Mouse (Mus musculus): ENCODE data around the gene Htr6. TPM values are rescaled to one million over a fixed set of nuclear protein-coding genes. Genes with fewer than 3 reads are reported as not detected.

The Htr6 gene
- total RNA-seq, 2 experiments from 2014 or later, result not detected

DNA sequence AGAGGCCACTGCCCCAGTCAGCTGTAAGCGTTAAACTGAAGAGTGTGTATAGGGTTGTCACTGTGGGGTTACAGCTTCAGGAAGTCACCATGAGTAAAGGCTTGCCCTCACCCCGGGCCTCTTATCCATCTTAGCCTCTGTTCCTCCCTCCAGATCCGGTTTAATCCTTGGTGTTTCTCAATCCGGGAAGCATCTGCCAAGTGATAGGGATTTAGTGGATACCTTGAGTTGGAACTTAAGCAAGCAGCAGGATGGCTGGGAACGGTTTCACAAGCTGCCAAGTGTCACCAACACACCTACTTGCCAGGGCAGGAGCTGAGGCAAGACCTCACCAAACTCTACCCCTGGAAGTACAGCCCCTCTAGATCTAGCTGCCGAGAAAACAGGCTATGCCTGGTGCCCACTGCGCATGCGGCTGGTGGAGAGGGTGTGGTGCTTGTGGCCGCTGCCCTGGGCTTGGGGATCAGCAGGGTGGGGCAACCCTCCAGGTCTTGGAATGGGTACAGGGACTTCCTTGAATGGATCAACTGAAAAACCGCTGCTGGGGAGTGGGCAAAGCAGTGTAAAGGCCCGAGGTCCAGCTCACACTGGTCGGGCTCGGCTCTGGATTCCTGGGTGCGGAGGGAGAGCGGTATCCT, 15.1 kb upstream of the Htr6 start:
- no peak for ATAC-seq (replicated peaks; ENCODE audit: low FRiP score, low TSS enrichment, poor library complexity, severe bottlenecking)

DNA sequence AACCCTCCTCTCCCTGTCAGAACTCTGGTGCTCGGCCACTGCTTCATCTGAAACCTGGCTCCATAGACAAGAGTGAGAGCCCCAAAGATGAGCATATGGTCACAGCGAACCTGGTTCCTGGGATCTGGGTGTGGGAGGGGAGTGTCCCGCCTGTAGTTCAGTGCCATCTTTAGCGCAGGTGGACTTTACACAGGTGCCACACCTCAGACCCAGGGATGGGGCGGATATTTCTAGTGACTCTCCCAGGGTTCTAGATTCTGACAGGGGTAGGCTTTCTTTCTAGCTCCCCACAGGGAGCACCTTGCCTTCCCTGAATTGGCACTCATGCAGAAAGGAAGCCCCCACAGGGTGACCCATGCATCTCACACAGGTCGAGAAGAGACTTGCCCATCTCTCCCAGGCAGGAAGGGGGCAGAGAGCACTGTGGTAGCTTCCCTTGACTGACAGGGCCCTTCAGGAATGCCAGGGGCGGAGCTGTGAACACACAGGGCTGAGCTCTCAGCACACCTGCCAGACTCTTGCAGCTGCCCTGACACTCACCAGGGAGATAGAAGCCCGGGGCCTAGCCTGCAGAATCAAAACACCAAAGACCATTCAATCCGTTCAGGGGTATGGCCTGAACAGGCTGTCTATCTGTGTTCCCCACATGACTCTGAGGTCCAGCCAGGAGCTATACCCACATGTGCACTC, 13.8 kb upstream of the Htr6 start:
- ATAC-seq (replicated peaks; ENCODE audit: low FRiP score, low TSS enrichment, poor library complexity, severe bottlenecking), result no peak

DNA sequence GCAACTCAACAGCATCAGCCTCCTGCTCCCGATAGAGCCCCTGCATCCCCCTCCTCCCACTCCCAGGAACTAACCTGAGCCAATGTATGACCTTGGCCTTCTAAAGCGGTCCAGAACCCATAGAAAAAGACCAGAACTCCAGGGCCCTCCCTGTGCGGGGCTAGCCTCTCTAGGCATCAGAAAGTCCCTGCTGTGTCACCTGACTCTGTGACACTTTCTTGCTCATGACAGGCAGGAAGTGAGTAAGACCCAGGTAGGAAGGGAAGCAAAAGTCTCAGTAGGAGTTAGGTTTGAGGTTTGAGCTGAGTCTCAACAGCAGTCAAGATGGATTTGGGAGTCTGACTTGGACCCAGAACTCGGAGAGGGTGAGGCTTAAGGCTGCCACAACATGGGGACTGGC, 11.6 kb upstream of the Htr6 start:
- no peak for ATAC-seq (replicated peaks; ENCODE audit: low FRiP score, low TSS enrichment, poor library complexity, severe bottlenecking)

DNA sequence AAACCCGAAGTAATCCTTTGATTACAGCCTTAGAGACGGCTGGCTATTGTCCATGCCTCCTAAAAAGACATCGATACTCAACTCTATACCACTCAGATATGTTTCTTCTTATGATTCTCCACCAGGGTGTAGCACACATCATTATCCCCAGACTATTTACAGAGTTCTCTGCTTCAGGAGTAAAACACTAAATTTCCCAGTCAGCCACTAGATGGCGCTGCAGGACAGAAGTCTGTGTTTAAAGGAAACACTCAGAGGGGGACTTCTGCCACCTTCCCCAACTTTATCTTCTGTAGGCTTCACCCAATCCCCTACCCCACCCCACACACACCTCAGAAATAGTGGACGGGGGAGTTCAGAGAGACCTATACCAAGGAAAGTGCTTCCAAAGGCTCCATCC, 10.7 kb upstream of the Htr6 start:
- peak; percentile 64 for ATAC-seq (replicated peaks; ENCODE audit: low FRiP score, low TSS enrichment, poor library complexity, severe bottlenecking)

DNA sequence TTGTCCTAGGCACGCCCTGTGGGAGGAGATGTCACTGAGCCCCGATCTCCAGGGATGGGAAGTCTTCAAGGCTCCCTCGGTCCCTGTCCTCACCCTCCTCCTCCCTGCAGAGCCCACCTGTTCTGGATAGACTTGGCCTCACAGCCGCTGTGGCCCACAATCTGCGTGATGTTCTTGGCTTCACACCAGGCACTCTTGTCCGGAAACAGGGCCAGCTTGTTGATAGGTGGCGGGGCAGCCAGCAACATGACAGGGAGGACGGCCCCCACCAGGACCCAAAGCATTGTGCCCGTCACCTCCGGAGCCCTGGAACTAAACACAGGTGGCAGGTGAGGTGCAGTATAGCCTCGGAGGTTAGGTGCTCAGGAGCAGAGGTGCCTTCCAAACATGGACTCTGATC, 10.0 kb upstream of the Htr6 start:
- no peak for ATAC-seq (replicated peaks; ENCODE audit: low FRiP score, low TSS enrichment, poor library complexity, severe bottlenecking)

DNA sequence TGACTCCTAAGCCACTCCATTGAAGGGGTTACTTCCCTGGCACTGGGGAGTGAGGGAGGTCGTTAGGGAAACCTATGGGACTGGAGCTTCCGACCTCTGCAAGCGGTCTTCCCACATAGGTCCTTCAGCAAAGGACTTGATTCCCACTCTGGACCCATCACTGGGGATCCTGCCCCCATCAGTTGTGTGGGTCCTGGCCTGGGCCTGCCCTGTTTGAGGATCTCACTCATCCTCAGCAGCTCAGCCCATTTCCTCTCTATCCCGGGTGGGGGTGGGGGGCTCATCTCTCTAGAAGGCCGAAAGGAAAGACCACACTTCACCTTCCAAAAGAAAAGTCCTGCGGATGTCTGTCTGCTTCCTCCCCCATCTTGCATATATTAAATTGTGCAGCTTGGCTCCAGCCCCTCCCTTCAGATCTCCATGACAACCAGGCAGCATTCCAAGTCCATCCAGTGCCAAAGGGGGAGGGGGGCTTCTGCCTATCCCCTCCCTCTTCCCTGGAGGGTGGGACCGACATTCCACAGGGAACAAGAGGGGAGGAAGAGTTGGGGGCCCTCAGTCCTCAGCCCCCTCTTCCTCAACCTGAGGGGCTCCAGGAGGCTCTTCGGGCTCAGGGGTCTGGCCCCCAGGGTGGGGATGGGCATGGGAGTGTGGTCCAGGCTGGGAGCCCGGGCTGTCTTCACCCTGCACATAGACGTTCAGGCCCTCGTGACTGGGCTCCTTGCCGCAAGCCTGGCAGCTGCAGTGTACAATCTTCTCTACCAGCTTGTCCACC, 7.6 kb upstream of the Htr6 start:
- no peak for ATAC-seq (replicated peaks; ENCODE audit: low FRiP score, low TSS enrichment, poor library complexity, severe bottlenecking)

DNA sequence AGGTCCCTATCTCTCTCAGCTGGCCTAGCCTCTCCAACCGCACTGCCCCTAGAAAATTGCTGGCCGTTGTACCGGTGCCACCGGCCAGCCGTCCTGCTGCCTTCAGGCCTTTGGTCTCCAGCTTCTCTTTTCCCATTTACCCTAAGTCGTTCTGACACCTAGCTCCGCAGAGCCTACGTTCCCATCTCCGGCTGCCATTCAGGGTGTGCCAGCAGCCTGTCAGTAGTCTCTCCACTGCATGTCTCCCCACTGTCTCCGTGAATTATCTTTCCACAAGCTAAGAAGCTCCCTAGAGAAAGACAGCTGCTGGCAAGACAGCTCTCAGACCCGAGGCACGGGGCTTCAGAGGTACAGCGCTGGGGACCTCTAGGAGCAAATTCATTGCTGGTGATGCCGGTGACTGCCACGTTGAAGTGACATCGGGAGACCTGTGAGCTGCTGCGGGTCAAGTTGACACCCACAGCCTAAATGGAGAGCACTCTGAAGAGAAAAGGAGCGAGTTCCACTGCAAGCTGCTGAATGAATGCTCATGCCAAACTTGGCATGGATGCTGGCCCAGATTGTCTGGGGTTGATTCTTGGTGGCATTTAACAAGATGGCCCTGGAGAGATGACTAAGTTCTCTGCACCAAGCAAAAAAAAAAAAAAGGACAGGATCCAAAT, 6.0 kb upstream of the Htr6 start:
- ATAC-seq (replicated peaks; ENCODE audit: low FRiP score, low TSS enrichment, poor library complexity, severe bottlenecking), result no peak

DNA sequence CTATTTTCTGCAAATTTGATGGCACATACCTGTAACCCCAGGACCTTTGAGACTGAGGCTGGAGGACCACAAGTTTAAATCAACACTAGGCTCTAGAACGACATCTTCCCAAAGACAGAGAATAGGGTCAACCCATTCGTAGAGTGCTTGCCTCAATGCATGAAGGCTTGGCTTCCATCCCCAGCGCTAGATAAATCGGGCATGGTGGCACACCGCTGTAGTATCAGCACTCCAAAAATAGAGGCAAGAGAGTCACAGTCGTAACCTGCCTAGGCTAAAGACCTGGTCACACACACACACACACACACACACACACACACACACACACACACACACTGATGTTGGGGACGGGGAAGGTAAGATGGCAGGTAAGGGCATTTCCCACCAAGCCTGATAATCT, 4.9 kb upstream of the Htr6 start:
- ATAC-seq (replicated peaks; ENCODE audit: low FRiP score, low TSS enrichment, poor library complexity, severe bottlenecking), result no peak

DNA sequence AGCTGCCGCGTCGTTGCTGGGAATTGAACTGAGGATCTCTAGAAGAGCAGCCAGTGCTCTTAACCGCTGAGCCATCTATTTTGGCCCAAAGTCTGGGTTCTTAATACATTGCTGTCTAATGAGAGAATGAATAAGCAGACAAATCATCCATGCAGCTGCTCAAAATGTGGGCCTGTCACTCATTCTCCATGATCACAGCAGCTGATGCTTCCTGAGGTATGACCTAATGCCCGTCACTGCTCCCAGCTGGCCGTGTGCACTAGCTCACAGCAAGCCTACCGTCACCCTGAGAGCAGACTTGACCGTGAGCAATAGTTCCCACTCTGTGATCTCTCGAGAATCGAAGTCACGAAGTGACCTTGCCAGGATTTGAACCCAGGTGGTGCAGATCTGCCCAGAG, 4.1 kb upstream of the Htr6 start:
- ATAC-seq (replicated peaks; ENCODE audit: low FRiP score, low TSS enrichment, poor library complexity, severe bottlenecking), result no peak

DNA sequence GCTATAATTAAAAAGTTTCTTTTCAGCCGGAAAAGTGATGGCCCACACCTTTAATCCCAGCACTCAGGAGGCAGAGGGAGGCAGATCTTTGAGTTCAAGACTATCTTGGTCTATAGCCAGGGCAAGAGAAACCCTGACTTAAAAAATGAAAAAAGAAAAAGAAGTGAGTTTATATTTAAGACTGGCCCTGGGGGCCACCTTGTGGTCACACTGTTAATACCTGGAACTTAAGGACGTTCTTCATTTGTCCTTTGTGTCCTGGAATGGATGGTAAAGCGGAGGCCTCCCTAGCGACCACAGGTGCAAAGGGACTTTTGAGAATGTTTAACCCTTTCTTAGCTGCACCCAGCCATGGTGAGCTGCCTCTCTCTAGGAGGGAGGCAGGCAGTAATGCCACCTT, 3.4 kb upstream of the Htr6 start:
- peak; percentile 43; the same call in 1 of the 2 replicates for ATAC-seq (replicated peaks; ENCODE audit: low FRiP score, low TSS enrichment, poor library complexity, severe bottlenecking)

DNA sequence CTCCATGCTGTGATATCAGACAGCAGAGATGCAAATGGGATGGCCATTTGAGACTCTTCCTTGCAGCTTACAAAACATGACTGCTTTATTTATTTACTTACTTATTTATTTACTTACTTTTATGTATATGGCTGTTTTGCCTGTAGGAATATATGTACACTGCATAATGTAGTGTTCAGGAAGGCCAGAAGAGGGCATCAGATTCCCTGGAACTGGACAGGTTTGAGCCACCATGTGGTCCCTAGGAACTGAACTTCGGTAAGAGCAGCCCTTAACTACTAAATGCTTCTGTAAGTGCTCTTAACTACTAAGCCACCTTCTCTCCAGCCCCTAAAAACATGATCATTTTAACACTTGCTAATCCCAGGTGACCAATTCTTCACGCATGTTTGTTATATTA, 2.9 kb upstream of the Htr6 start:
- 0 out of 2 replicates have a peak, but pooled peaks have one; percentile 54 for ATAC-seq (replicated peaks; ENCODE audit: low FRiP score, low TSS enrichment, poor library complexity, severe bottlenecking)

DNA sequence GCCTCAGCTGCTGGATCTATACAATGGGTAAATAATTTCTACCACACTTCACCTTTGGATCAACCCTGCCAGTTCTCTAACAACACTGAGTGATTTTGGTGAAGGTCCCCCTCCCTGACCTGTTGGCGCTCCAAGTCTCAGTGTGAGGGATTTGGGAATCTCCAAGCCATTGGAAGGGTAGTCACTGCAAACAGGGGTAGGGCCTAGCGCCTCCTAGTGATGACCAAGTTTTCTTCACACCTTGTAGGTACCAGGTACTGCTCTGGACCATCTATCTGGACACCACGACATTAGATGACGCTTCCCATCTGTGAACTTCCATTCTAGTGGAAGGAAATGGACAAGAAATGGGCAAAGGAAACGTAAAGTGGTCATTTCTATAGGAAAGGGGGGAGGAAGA, 545 bp upstream of the Htr6 start:
- ATAC-seq (replicated peaks; ENCODE audit: low FRiP score, low TSS enrichment, poor library complexity, severe bottlenecking), result no peak

DNA sequence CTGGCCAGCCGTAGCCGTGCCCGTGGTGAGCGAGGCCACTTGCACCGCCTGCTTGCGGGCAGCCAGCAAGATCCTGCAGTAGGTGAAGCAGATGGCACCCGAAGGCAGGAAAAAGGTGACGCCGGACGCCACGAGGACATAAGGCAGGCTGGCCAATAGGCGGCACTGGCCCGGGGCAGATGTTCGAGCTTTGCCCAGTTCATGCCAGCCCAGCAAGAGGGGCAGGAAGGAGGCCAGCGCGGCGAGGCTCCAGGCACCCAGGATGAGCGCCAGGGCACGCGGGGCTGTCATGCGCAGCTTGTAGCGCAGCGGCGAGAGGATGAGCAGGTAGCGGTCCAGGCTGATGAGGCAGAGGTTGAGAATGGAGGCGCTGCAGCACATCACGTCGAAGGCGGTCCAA, 1.3 kb downstream of the Htr6 start:
- ATAC-seq (replicated peaks; ENCODE audit: low FRiP score, low TSS enrichment, poor library complexity, severe bottlenecking), result no peak

DNA sequence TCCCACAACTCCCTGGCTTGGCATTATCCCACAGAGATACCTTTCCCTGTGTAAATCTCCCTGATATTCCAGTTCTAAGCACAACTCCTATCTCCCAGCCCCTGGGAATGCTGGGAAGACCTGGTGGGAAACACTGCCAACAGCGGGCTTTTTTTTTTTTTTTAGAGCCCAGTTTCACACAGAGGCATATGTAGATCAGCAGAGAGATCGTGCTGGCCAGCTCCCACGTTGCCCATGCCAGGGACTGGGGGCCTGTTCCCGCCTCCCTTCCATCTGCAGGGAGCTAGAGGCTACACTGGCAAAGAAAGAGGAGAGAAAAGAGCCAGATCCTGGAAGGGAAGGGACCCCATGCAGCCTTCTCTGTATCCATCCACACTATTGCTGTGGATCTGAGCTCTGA, 7.1 kb downstream of the Htr6 start:
- ATAC-seq (replicated peaks; ENCODE audit: low FRiP score, low TSS enrichment, poor library complexity, severe bottlenecking), result no peak

DNA sequence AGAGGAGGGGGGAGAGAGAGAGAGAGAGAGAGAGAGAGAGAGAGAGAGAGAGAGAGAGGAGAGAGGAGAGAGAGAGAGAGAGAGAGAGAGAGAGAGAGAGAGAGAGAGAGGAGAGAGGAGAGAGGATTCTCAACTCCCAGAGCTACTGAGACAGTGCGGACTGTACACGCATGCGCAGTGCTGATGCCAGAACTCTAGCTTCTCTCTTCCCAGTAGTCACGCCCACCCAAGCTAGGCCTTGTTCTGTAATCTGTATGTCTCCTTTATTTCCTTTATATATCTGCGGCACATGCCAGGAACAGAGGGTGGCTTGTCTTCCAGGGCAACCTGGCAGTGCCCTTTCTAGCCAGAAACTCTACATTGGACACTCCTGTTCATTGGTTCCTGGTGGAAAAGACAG, 10.5 kb downstream of the Htr6 start:
- no peak for ATAC-seq (replicated peaks; ENCODE audit: low FRiP score, low TSS enrichment, poor library complexity, severe bottlenecking)

DNA sequence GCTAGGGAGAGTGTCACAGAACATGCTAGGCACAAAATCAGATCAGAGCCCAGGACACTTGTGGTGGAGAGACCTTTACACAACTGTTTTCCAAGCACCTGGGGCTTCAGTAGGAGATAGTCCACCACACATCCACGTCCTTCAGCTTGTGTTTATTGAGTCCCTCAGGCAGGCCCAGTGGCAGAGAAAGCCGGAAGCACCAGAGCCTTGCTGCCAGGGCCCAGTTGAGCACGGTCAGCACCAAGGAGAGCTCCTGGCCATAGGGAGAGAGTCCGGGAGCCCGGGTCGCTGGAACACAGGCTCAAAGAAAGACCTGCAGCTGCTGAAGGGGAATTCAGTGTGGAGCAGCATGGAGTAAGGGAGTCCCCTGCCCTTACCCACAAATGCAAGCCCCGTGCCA, 15.8 kb downstream of the Htr6 start:
- ATAC-seq (replicated peaks; ENCODE audit: low FRiP score, low TSS enrichment, poor library complexity, severe bottlenecking), result no peak

DNA sequence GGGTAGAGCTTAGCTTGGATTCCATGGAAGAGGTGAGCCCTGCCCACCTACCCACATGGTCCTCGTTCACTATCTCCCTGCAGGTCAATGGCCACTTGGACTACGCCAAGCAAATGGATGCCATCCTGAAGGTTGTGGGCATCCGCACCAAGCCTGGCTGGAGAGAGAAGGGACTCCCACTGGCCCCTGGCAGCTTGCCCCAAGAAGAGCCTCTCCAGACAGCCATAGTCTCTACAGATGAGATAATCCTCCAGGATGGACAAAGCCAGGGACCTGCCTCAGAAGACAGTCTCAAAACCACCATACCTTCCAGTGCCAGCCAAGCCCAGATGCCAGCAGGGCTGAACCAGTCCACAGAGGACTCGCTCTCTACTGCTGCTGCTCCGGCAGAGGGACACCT, 17.3 kb downstream of the Htr6 start:
- ATAC-seq (replicated peaks; ENCODE audit: low FRiP score, low TSS enrichment, poor library complexity, severe bottlenecking), result no peak

DNA sequence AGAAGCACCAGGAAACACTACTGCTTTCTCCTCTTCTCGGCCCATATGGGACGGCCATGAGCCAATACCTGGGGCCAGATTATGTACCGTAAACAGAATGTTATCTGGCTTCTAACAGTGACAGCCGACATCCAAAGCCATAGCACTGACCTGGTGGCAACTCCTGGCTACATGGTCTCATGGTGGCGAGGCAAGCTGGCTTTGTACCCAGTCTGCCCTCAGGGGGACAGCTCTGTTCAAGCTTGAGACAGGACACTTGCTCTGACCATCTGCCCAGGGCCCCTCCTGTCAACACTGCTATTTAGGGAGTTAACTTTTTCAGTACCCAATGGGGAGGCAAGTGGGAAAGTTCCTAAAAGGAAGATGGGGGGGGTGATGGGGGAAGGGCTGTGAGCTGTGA, 18.1 kb downstream of the Htr6 start:
- no peak for ATAC-seq (replicated peaks; ENCODE audit: low FRiP score, low TSS enrichment, poor library complexity, severe bottlenecking)

DNA sequence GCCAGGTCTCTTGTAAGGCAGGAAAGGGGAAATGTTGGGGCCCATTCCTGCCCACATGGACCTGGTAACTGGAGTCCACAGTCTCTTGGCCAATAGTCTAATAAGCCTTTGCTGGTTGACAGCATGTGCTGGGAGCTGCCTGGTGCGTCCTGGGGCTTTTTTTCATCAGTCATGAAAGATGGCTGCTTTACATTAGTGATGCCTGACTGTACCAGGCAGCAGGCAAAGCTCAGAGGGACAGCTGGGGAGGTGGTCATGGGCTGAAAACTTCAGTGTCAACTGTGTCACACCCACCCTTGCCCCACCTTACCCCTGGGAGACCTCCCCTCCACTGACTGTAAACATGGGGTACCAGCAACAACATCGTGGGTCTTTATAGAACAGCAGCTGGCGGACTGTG, 19.6 kb downstream of the Htr6 start:
- no peak for ATAC-seq (replicated peaks; ENCODE audit: low FRiP score, low TSS enrichment, poor library complexity, severe bottlenecking)

DNA sequence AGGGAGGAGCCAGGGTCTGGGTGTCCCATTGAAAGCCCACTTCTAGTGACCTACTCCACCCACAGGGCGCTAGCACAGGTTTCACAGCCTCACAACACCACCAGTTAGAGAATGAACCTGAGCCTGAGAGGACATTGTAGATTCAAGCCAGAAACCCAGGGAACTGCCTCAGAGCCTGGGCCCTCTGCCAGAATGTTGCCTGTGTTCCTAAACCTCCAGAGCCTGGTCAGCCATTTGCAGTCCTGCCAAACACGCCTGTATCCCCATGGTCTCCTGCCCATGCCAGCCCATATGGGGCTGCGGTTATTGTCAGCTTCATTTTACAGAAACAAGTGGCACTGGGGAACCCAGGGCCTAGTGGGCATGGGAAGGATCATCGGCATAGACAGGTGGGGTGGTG, 20.0 kb downstream of the Htr6 start:
- no peak for ATAC-seq (replicated peaks; ENCODE audit: low FRiP score, low TSS enrichment, poor library complexity, severe bottlenecking)

Data from megakaryocyte-erythroid progenitor cell, adult 5-6 weeks (primary cell).